Mouse (Mus musculus): Measurements from ENCODE around the gene Hnf4a.

GRCm38 (mm10) chr2:163593636-163594282, 87.2 kb downstream of the Hnf4a start:
- TF ChIP-seq CTCF (IDR thresholded peaks at IDR 0.05; ENCODE audit: low read depth, low read length) (no peak), POLR2A (IDR thresholded peaks at IDR 0.05; ENCODE audit: insufficient read depth, low read length) (no peak), EP300 (IDR thresholded peaks at IDR 0.05; ENCODE audit: insufficient read depth, low read depth, low read length) (no peak)

Data from ES-Bruce4 (cell line).